Mouse (Mus musculus) neural tube, embryonic 10.5 days (tissue): ENCODE measurements at regions not wholly inside any gene's neighbourhood (a gene's known extent, or its start where the extent isn't known, plus 50 kb on each side); places are given as distances from the start of the nearest gene placed in this dataset.

ENCODE experiments used
- DNase-seq: peaks from one replicate; pipeline ENCODE4 v3.0.0-alpha.2; 2017; ENCODE audit warnings: low spot score; ENCODE audit errors: extremely low spot score

GRCm38 (mm10) chr16:18683556-18683955, 53.8 kb upstream of the Sept5 start:
- DNase-seq = no peak

GRCm38 (mm10) chr16:18686044-18686761, 56.4 kb upstream of the Sept5 start:
- peak; percentile 38 for DNase-seq

GRCm38 (mm10) chr16:18686916-18687315, 57.2 kb upstream of the Sept5 start:
- DNase-seq = peak; percentile 91

GRCm38 (mm10) chr16:18687367-18687766, 57.6 kb upstream of the Sept5 start:
- peak; percentile 81 for DNase-seq

- no peak for DNase-seq
Observed at GRCm38 (mm10) chr16:18695596-18695995, 65.8 kb upstream of the Sept5 start.

GRCm38 (mm10) chr16:18696074-18696819, 66.5 kb upstream of the Sept5 start:
- DNase-seq = peak; percentile 89

- no peak for DNase-seq
Observed at GRCm38 (mm10) chr16:18696820-18697168, 67.0 kb upstream of the Sept5 start.

GRCm38 (mm10) chr16:18704126-18704525, 72.5 kb upstream of the Cldn5 start:
- DNase-seq = no peak

GRCm38 (mm10) chr16:18705028-18705648, 71.5 kb upstream of the Cldn5 start:
- DNase-seq = no peak

GRCm38 (mm10) chr16:18711637-18712125, 65.0 kb upstream of the Cldn5 start:
- DNase-seq = no peak

- DNase-seq = no peak
Observed at GRCm38 (mm10) chr16:18713017-18713416, 63.6 kb upstream of the Cldn5 start.

- no peak for DNase-seq
Observed at GRCm38 (mm10) chr16:18715381-18715780, 61.3 kb upstream of the Cldn5 start.

- no peak for DNase-seq
Observed at GRCm38 (mm10) chr16:18718040-18718439, 58.6 kb upstream of the Cldn5 start.

GRCm38 (mm10) chr16:18720433-18721233, 56.0 kb upstream of the Cldn5 start:
- no peak for DNase-seq

- no peak for DNase-seq
Observed at GRCm38 (mm10) chr16:18723186-18723843, 53.3 kb upstream of the Cldn5 start.

GRCm38 (mm10) chr16:18723874-18724273, 52.8 kb upstream of the Cldn5 start:
- DNase-seq = no peak

- DNase-seq = no peak
Observed at GRCm38 (mm10) chr16:18724706-18725105, 51.9 kb upstream of the Cldn5 start.
